Mouse (Mus musculus) olfactory bulb, adult 2 months (tissue): ENCODE measurements around the gene Neurl3.

Source experiments
- CTCF ChIP-seq: fragments of 200-500 bp; IDR thresholded peaks from 2 replicates; pipeline ENCODE4 v1.5.1; 2012; ENCODE audit warnings: low read depth, mild to moderate bottlenecking, low read length, moderate library complexity; ENCODE audit not compliant: insufficient read depth
- POLR2A ChIP-seq: fragments of 200-500 bp; IDR thresholded peaks from 2 replicates; pipeline ENCODE4 v1.6.1; 2012; ENCODE audit warnings: mild to moderate bottlenecking, low read depth, low read length, moderate library complexity; ENCODE audit not compliant: insufficient read depth

GRCm38 (mm10) chr1:36269121-36269795, 5.2 kb downstream of the Neurl3 start:
- no peak for TF ChIP-seq CTCF
- no peak for TF ChIP-seq POLR2A
